Mouse (Mus musculus): ENCODE measurements around the gene Nanos2. TPM values are rescaled to one million over a fixed set of nuclear protein-coding genes. Genes with fewer than 3 reads are reported as not detected.

The Nanos2 gene
- polyA plus RNA-seq, 1 experiment from 2014 or later: not detected

GRCm38 (mm10) chr7:19024096-19024506 is 36.9 kb downstream of the Nanos2 start, which contains the start of gene Sympk:
Gene Sympk (plus strand): TSS chr7:19024377.
- ATAC-seq (ENCODE audit: borderline replicate concordance, extremely low read depth, low FRiP score, low TSS enrichment): peak; percentile 96
- WGBS: under 1% methylated on average over 49 of the region's 50 CpGs

GRCm38 (mm10) chr7:19024581-19025255 is 37.5 kb downstream of the Nanos2 start:
- H3K4me1 ChIP-seq: peaks cover 29% of the 10 kb centered on the region
- peak overlapping the region; percentile 93 for H3K9ac ChIP-seq
- peak overlapping the region; percentile 93 for H3K4me3 ChIP-seq
- peak overlapping the region; percentile 26; the same call in 1 of the 2 replicates for H3K27ac ChIP-seq
- peak overlapping the region; percentile 67 for H3K4me2 ChIP-seq
- peaks cover 34% of the 10 kb centered on the region for H3K27me3 ChIP-seq
- ATAC-seq (ENCODE audit: borderline replicate concordance, extremely low read depth, low FRiP score, low TSS enrichment): peak; percentile 50
- H3K36me3 ChIP-seq: peaks cover 11% of the 10 kb centered on the region
- H3K9me3 ChIP-seq: no peaks in the 10 kb centered on the region
- WGBS: under 1% methylated on average over 36 of the region's 36 CpGs

More at GRCm38 (mm10) chr7:19024096-19024506, 36.9 kb downstream of the Nanos2 start, which contains the start of gene Sympk:
- Histone ChIP-seq H3K27ac (peak within 1 kb of the TSS; percentile 26; the same call in 1 of the 2 replicates), H3K4me3 (peak within 1 kb of the TSS; percentile 93), H3K9me3 (no peaks in the 10 kb centered on the region), H3K4me1 (peaks cover 29% of the 10 kb centered on the region), H3K27me3 (peaks cover 34% of the 10 kb centered on the region), H3K4me2 (peak within 1 kb of the TSS; percentile 67), H3K9ac (peak within 1 kb of the TSS; percentile 93), H3K36me3 (peaks cover 5% of the 10 kb centered on the region)

GRCm38 (mm10) chr7:19028067-19028466 is 40.9 kb downstream of the Nanos2 start:
- Histone ChIP-seq H3K4me2 (no peak overlapping the region), H3K9me3 (no peaks in the 10 kb centered on the region)
- no peak for ATAC-seq (ENCODE audit: borderline replicate concordance, extremely low read depth, low FRiP score, low TSS enrichment)

GRCm38 (mm10) chr7:19029084-19029653 is 42.0 kb downstream of the Nanos2 start:
- no peak overlapping the region for H3K27ac ChIP-seq
- peaks cover 16% of the 10 kb centered on the region for H3K4me1 ChIP-seq
- H3K36me3 ChIP-seq: peaks cover 49% of the 10 kb centered on the region
- 60% methylated on average over 6 of the region's 6 CpGs for WGBS
- no peak overlapping the region for H3K4me3 ChIP-seq
- H3K9ac ChIP-seq: no peak overlapping the region
- no peaks in the 10 kb centered on the region for H3K9me3 ChIP-seq
- H3K27me3 ChIP-seq: no peaks in the 10 kb centered on the region
- no peak overlapping the region for H3K4me2 ChIP-seq
- no peak for ATAC-seq (ENCODE audit: borderline replicate concordance, extremely low read depth, low FRiP score, low TSS enrichment)

More at GRCm38 (mm10) chr7:19028067-19028466, 40.9 kb downstream of the Nanos2 start:
- Histone ChIP-seq H3K9ac (no peak overlapping the region), H3K27me3 (peaks cover 9% of the 10 kb centered on the region), H3K4me3 (no peak overlapping the region), H3K36me3 (peaks cover 42% of the 10 kb centered on the region), H3K4me1 (peaks cover 24% of the 10 kb centered on the region), H3K27ac (no peak overlapping the region)

GRCm38 (mm10) chr7:19031641-19032040 is 44.4 kb downstream of the Nanos2 start:
- no peak for ATAC-seq (ENCODE audit: borderline replicate concordance, extremely low read depth, low FRiP score, low TSS enrichment)
- Histone ChIP-seq H3K27me3 (no peaks in the 10 kb centered on the region), H3K9ac (no peak overlapping the region), H3K4me1 (no peaks in the 10 kb centered on the region), H3K4me2 (no peak overlapping the region), H3K4me3 (no peak overlapping the region), H3K36me3 (peaks cover 74% of the 10 kb centered on the region), H3K27ac (no peak overlapping the region), H3K9me3 (no peaks in the 10 kb centered on the region)
- WGBS: 73% methylated on average over 4 of the region's 4 CpGs

Other genes with a start within 250 kb of the Nanos2 start
- not detected in 2 replicates for gene Psg19, start 188.9 kb upstream of the Nanos2 start, polyA plus RNA-seq (2015; fragmentation: Nextera tagmentation; extraction: Ambion mirVana)
- gene Psg17, start 165.8 kb upstream of the Nanos2 start, polyA plus RNA-seq (2015; fragmentation: Nextera tagmentation; extraction: Ambion mirVana): not detected in 2 replicates
- 1.7 and 2.1 TPM in 2 replicates for gene Mill2, start 147.4 kb upstream of the Nanos2 start, polyA plus RNA-seq (2015; fragmentation: Nextera tagmentation; extraction: Ambion mirVana)
- 6.4 and 6.7 TPM in 2 replicates for gene Pglyrp1, start 116.1 kb upstream of the Nanos2 start, polyA plus RNA-seq (2015; fragmentation: Nextera tagmentation; extraction: Ambion mirVana)
- gene Ccdc61, start 77.0 kb upstream of the Nanos2 start, polyA plus RNA-seq (2015; fragmentation: Nextera tagmentation; extraction: Ambion mirVana): 32.1 and 34.4 TPM in 2 replicates
- gene Nova2, start 61.5 kb upstream of the Nanos2 start, polyA plus RNA-seq (2015; fragmentation: Nextera tagmentation; extraction: Ambion mirVana): 0.77 and 1.2 TPM in 2 replicates
- 3.0 and 3.6 TPM in 2 replicates for gene Mypop, start 3.8 kb downstream of the Nanos2 start, polyA plus RNA-seq (2015; fragmentation: Nextera tagmentation; extraction: Ambion mirVana)
- 23.5 and 25.2 TPM in 2 replicates for gene Irf2bp1, start 16.6 kb downstream of the Nanos2 start, polyA plus RNA-seq (2015; fragmentation: Nextera tagmentation; extraction: Ambion mirVana)
- 2.2 and 2.4 TPM in 2 replicates for gene Foxa3, start 36.1 kb downstream of the Nanos2 start, polyA plus RNA-seq (2015; fragmentation: Nextera tagmentation; extraction: Ambion mirVana)
- 34.3 and 34.6 TPM in 2 replicates for gene Sympk, start 37.0 kb downstream of the Nanos2 start, polyA plus RNA-seq (2015; fragmentation: Nextera tagmentation; extraction: Ambion mirVana)
- not detected in 2 replicates for gene Rsph6a, start 67.3 kb downstream of the Nanos2 start, polyA plus RNA-seq (2015; fragmentation: Nextera tagmentation; extraction: Ambion mirVana)
- 15.9 and 17.1 TPM in 2 replicates for gene Dmwd, start 88.8 kb downstream of the Nanos2 start, polyA plus RNA-seq (2015; fragmentation: Nextera tagmentation; extraction: Ambion mirVana)
- gene Dmpk, start 96.4 kb downstream of the Nanos2 start, polyA plus RNA-seq (2015; fragmentation: Nextera tagmentation; extraction: Ambion mirVana): 24.2 and 27.1 TPM in 2 replicates
- 9.5 and 9.7 TPM in 2 replicates for gene Six5, start 107.2 kb downstream of the Nanos2 start, polyA plus RNA-seq (2015; fragmentation: Nextera tagmentation; extraction: Ambion mirVana)
- gene Gm4969, start 131.0 kb downstream of the Nanos2 start, polyA plus RNA-seq (2015; fragmentation: Nextera tagmentation; extraction: Ambion mirVana): 1.8 and 1.9 TPM in 2 replicates
- 13.6 and 13.8 TPM in 2 replicates for gene Fbxo46, start 132.5 kb downstream of the Nanos2 start, polyA plus RNA-seq (2015; fragmentation: Nextera tagmentation; extraction: Ambion mirVana)
- gene Qpctl, start 161.9 kb downstream of the Nanos2 start, polyA plus RNA-seq (2015; fragmentation: Nextera tagmentation; extraction: Ambion mirVana): 15.2 and 15.3 TPM in 2 replicates
- gene Snrpd2, start 162.3 kb downstream of the Nanos2 start, polyA plus RNA-seq (2015; fragmentation: Nextera tagmentation; extraction: Ambion mirVana): 140 and 154 TPM in 2 replicates
- 3.2 and 5.1 TPM in 2 replicates for gene Gipr, start 178.7 kb downstream of the Nanos2 start, polyA plus RNA-seq (2015; fragmentation: Nextera tagmentation; extraction: Ambion mirVana)
- 10.7 and 12.2 TPM in 2 replicates for gene Eml2, start 189.0 kb downstream of the Nanos2 start, polyA plus RNA-seq (2015; fragmentation: Nextera tagmentation; extraction: Ambion mirVana)
- gene Gpr4, start 225.1 kb downstream of the Nanos2 start, polyA plus RNA-seq (2015; fragmentation: Nextera tagmentation; extraction: Ambion mirVana): 2.2 TPM in 2 replicates
- gene Opa3, start 240.9 kb downstream of the Nanos2 start, polyA plus RNA-seq (2015; fragmentation: Nextera tagmentation; extraction: Ambion mirVana): 33.2 and 34.6 TPM in 2 replicates

Data from lung, embryonic 15.5 days (tissue).